Mouse (Mus musculus): ENCODE results near the gene Dhx8.

Gene Dhx8

GRCm38 (mm10) chr11:101733596-101733995, 877 bp downstream of the Dhx8 start:
- in situ Hi-C loops (cut with MboI): loop anchor here (5.0 kb wide), 1 partner anchor 71 kb away; no protein-coding TSS in a partner anchor

GRCm38 (mm10) chr11:101756616-101757015, 23.9 kb downstream of the Dhx8 start:
- in situ Hi-C loops (cut with MboI): no loop called here

GRCm38 (mm10) chr11:101757366-101757765, 24.6 kb downstream of the Dhx8 start:
- in situ Hi-C loops (cut with MboI): no loop called here

GRCm38 (mm10) chr11:101758431-101758830, 25.7 kb downstream of the Dhx8 start:
- in situ Hi-C loops (cut with MboI): no loop called here

GRCm38 (mm10) chr11:101759530-101759929, 26.8 kb downstream of the Dhx8 start:
- in situ Hi-C loops (cut with MboI): no loop called here

- in situ Hi-C loops (cut with MboI): no loop called here
These were observed 31.0 kb downstream of the Dhx8 start for GRCm38 (mm10) chr11:101763723-101764122.

GRCm38 (mm10) chr11:101764546-101764945, 31.8 kb downstream of the Dhx8 start:
- in situ Hi-C loops (cut with MboI): no loop called here

GRCm38 (mm10) chr11:101767326-101767725, 34.6 kb downstream of the Dhx8 start:
- in situ Hi-C loops (cut with MboI): no loop called here

GRCm38 (mm10) chr11:101768721-101769120, 36.0 kb downstream of the Dhx8 start:
- in situ Hi-C loops (cut with MboI): no loop called here

GRCm38 (mm10) chr11:101770266-101770665, 37.5 kb downstream of the Dhx8 start:
- in situ Hi-C loops (cut with MboI): no loop called here

GRCm38 (mm10) chr11:101772027-101772426, 39.3 kb downstream of the Dhx8 start:
- in situ Hi-C loops (cut with MboI): no loop called here

- in situ Hi-C loops (cut with MboI): no loop called here
These were observed 39.7 kb downstream of the Dhx8 start for GRCm38 (mm10) chr11:101772449-101772848.

GRCm38 (mm10) chr11:101776846-101777245, 44.1 kb downstream of the Dhx8 start:
- in situ Hi-C loops (cut with MboI): no loop called here

- in situ Hi-C loops (cut with MboI): no loop called here
These were observed 50.4 kb downstream of the Dhx8 start for GRCm38 (mm10) chr11:101783135-101783534.

GRCm38 (mm10) chr11:101783584-101783983, 50.9 kb downstream of the Dhx8 start:
- in situ Hi-C loops (cut with MboI): no loop called here

- in situ Hi-C loops (cut with MboI): no loop called here
These were observed 51.4 kb downstream of the Dhx8 start for GRCm38 (mm10) chr11:101784072-101784471.

GRCm38 (mm10) chr11:101784488-101785142, 51.9 kb downstream of the Dhx8 start:
- in situ Hi-C loops (cut with MboI): no loop called here

- in situ Hi-C loops (cut with MboI): no loop called here
These were observed 52.6 kb downstream of the Dhx8 start, which contains the start of gene Etv4 for GRCm38 (mm10) chr11:101785143-101785851. Etv4 (minus strand) TSS chr11:101785371.

GRCm38 (mm10) chr11:101785852-101786205, 53.1 kb downstream of the Dhx8 start:
- in situ Hi-C loops (cut with MboI): no loop called here

GRCm38 (mm10) chr11:101786651-101787050, 53.9 kb downstream of the Dhx8 start:
- in situ Hi-C loops (cut with MboI): no loop called here

- in situ Hi-C loops (cut with MboI): no loop called here
These were observed 54.7 kb downstream of the Dhx8 start for GRCm38 (mm10) chr11:101787432-101787831.

GRCm38 (mm10) chr11:101790811-101791526, 58.2 kb downstream of the Dhx8 start:
- in situ Hi-C loops (cut with MboI): no loop called here

GRCm38 (mm10) chr11:101797355-101797754, 64.6 kb downstream of the Dhx8 start:
- in situ Hi-C loops (cut with MboI): no loop called here

Measured in mature B cell (primary cell).